Mouse (Mus musculus) cortical plate, adult 2 months (tissue): ENCODE data around the gene Cfap97d1. TPM values are rescaled to one million over a fixed set of nuclear protein-coding genes. Genes with fewer than 3 reads are reported as not detected.
"Not testable (repeated sequence)": the region's sequence is repeated elsewhere in the genome, so short reads cannot be mapped to it uniquely, and the experiment has no call there.

Experiments used
- H3K27ac ChIP-seq: fragments of 200-500 bp; 2 replicates; pipeline ENCODE4 v1.5.1; 2012; ENCODE audit warnings: low read length, control low read depth, inconsistent platforms; ENCODE audit not compliant: insufficient read depth
- H3K4me1 ChIP-seq: fragments of 200-500 bp; 2 replicates; pipeline ENCODE4 v1.6.1; 2011; ENCODE audit warnings: low read length; ENCODE audit not compliant: control insufficient read depth, insufficient read depth
- H3K4me3 ChIP-seq: fragments of 200-500 bp; 2 replicates; pipeline ENCODE4 v1.5.1; 2011; ENCODE audit warnings: mild to moderate bottlenecking, low read length, control low read depth; ENCODE audit not compliant: insufficient read depth
- CTCF ChIP-seq: fragments of 200-500 bp; IDR thresholded peaks from 2 replicates; pipeline ENCODE4 v1.5.1; 2011; ENCODE audit warnings: mild to moderate bottlenecking, control low read depth, low read length; ENCODE audit not compliant: insufficient read depth; ENCODE audit errors: extremely low read depth
- POLR2A ChIP-seq: fragments of 200-500 bp; IDR thresholded peaks from 2 replicates; pipeline ENCODE4 v1.6.1; 2011; ENCODE audit warnings: mild to moderate bottlenecking, low read length, control low read depth; ENCODE audit not compliant: insufficient read depth; ENCODE audit errors: extremely low read depth
- polyA plus RNA-seq: library from polyadenylated mRNA; depleted of rRNA; stranded (reverse); fragments of >200 nt; gene quantifications from 2 replicates; pipeline ENCODE4 v1.2.3, GENCODE M21; 2012

The Cfap97d1 gene
- polyA plus RNA-seq, 1 experiment = not detected

DNA sequence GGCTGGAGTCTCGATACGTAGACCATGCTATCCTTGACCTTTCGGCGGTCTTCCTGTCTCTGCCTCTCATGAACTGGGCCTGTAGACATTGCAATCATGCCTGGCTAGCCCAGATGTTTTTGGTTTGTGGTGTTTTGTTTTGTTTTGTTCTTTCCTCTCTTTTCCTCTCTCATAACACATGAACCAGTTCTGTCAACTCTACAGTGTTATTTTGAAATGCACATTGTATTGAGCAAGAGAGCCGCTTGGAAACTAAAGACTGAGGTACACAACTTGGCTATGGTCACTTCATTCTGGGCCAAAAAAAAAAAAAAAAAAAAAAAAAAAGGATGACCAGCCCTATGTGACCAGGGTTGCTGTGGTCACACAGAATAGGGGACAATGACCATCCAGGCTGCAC lies 11.4 kb upstream of the Cfap97d1 start:
- no peak overlapping the region for H3K27ac ChIP-seq
- peaks cover 1% of the 10 kb centered on the region; the same call in 1 of the 2 replicates for H3K4me1 ChIP-seq
- H3K4me3 ChIP-seq = no peak overlapping the region
- TF ChIP-seq POLR2A (no peak), CTCF (no peak)

DNA sequence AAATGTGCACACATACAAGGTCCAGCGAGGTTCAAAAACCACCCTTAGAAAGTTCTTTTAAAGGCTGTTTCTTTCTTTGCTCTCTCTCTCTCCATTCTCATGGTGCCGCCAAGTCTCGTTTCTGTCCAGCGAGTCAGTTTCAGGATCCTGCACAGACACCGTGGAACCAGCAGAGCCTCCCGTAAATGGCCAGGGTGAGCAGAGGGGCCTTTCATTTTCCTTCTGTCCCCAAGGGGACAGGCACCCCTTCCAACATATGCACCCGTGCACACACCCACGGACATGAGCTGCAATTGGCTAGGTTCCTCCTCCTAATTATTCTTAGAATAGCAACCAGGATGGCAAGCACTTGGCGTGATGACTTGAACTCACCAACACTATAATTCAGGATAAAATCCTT lies 10.6 kb upstream of the Cfap97d1 start:
- peaks cover 3% of the 10 kb centered on the region; the same call in 1 of the 2 replicates for H3K4me1 ChIP-seq
- no peak overlapping the region for H3K27ac ChIP-seq
- TF ChIP-seq CTCF (no peak), POLR2A (no peak)
- H3K4me3 ChIP-seq = no peak overlapping the region

- peaks cover 3% of the 10 kb centered on the region; the same call in 1 of the 2 replicates for H3K4me1 ChIP-seq
- no peak overlapping the region for H3K4me3 ChIP-seq
- TF ChIP-seq CTCF = no peak
- no peak for TF ChIP-seq POLR2A
- no peak overlapping the region for H3K27ac ChIP-seq
Observed at GRCm38 (mm10) chr11:101974181-101974580, 9.9 kb upstream of the Cfap97d1 start.

GRCm38 (mm10) chr11:101974923-101975322 lies 9.2 kb upstream of the Cfap97d1 start:
- Histone ChIP-seq H3K4me3 (no peak overlapping the region), H3K27ac (no peak overlapping the region), H3K4me1 (peaks cover 3% of the 10 kb centered on the region; the same call in 1 of the 2 replicates)
- TF ChIP-seq CTCF = peak; percentile 30
- no peak for TF ChIP-seq POLR2A

GRCm38 (mm10) chr11:101976949-101977348 lies 7.1 kb upstream of the Cfap97d1 start:
- Histone ChIP-seq H3K27ac (no peak overlapping the region), H3K4me3 (no peak overlapping the region), H3K4me1 (peaks cover 5% of the 10 kb centered on the region; the same call in 1 of the 2 replicates)
- TF ChIP-seq POLR2A = no peak
- TF ChIP-seq CTCF = no peak

DNA sequence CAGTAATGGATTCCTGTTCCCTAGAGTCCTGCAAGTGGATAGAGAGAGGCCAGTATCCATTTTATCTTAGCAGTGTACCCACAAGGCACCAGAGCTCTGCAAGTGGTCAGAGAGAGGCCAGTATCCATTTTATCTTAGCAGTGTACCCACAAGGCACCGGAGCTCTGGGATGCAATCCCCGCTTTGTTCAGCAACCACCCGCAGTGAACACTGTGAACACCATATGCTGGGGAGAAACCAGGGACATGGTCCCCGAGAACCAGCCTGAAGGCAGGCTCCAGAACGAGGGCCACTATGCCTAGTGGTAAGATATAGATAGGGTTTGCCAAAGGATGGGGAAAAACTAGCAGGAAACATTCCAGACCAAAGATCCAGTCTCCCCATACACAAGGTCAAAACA lies 4.9 kb upstream of the Cfap97d1 start:
- Histone ChIP-seq H3K27ac (no peak overlapping the region), H3K4me3 (no peak overlapping the region), H3K4me1 (peaks cover 7% of the 10 kb centered on the region; the same call in 1 of the 2 replicates)
- TF ChIP-seq POLR2A (no peak), CTCF (no peak)

- TF ChIP-seq CTCF = no peak
- no peak for TF ChIP-seq POLR2A
- H3K4me3 ChIP-seq = no peak overlapping the region
- H3K4me1 ChIP-seq = peaks cover 10% of the 10 kb centered on the region; the same call in 1 of the 2 replicates
- no peak overlapping the region for H3K27ac ChIP-seq
Observed at GRCm38 (mm10) chr11:101980603-101981157, 3.4 kb upstream of the Cfap97d1 start.

GRCm38 (mm10) chr11:101981850-101982249 lies 2.2 kb upstream of the Cfap97d1 start:
- peaks cover 10% of the 10 kb centered on the region; the same call in 1 of the 2 replicates for H3K4me1 ChIP-seq
- peak overlapping the region; percentile 6; the same call in 1 of the 2 replicates for H3K4me3 ChIP-seq
- no peak for TF ChIP-seq CTCF
- TF ChIP-seq POLR2A = no peak
- peak overlapping the region; percentile 63; the same call in 1 of the 2 replicates for H3K27ac ChIP-seq

DNA sequence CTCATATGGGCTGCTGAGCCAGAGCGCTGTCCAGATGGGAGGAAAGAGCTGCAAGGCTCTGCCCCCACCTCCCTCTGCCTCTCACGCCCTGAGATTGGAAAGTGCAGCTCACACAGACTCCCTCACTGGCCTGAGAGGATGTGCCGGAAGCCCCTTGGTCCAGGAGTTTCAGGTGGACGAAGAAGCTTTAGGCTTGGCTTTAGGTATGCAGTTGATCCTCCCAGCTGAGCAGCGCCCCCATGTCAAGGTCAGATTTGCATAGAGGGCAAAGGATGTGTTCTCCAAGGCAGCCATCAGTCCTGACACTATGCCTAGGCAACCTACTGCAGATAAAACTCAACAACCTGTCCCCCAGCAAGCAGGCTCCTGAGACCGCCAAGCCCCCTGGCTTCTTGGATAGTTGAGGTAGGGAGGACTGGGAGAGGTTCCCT lies 1.1 kb upstream of the Cfap97d1 start:
- Histone ChIP-seq H3K27ac (peak overlapping the region; percentile 83), H3K4me1 (peaks cover 10% of the 10 kb centered on the region; the same call in 1 of the 2 replicates), H3K4me3 (peak overlapping the region; percentile 55)
- TF ChIP-seq POLR2A (0 out of 2 replicates have a peak, but pooled peaks have one; percentile 14), CTCF (no peak)

GRCm38 (mm10) chr11:101983431-101983921 lies 603 bp upstream of the Cfap97d1 start:
- H3K4me3 ChIP-seq = peak overlapping the region; percentile 55
- peaks cover 8% of the 10 kb centered on the region; the same call in 1 of the 2 replicates for H3K4me1 ChIP-seq
- peak overlapping the region; percentile 83 for H3K27ac ChIP-seq
- TF ChIP-seq POLR2A = no peak
- TF ChIP-seq CTCF = no peak

GRCm38 (mm10) chr11:101985450-101985849 lies 1.4 kb downstream of the Cfap97d1 start:
- H3K27ac ChIP-seq, H3K4me1 ChIP-seq, H3K4me3 ChIP-seq: not testable (repeated sequence)
